Mouse (Mus musculus) C2C12 (cell line): ENCODE results near the gene Cebpe.

ENCODE experiments used
- CEBPB ChIP-seq: IDR thresholded peaks from one replicate; pipeline ENCODE4 v1.6.1; 2011; ENCODE audit warnings: low read depth, mild to moderate bottlenecking, control low read depth, moderate library complexity
- CTCF ChIP-seq: IDR thresholded peaks from one replicate; pipeline ENCODE4 v1.5.1; 2011; ENCODE audit not compliant: control insufficient read depth, insufficient read depth, insufficient read length
- MAX ChIP-seq: IDR thresholded peaks from one replicate; pipeline ENCODE4 v1.6.1; 2011; ENCODE audit warnings: mild to moderate bottlenecking, control low read depth
- MYOD1 ChIP-seq: IDR thresholded peaks from one replicate; pipeline ENCODE4 v1.6.1; 2011; ENCODE audit warnings: low read depth; ENCODE audit not compliant: control insufficient read depth, insufficient read length

DNA sequence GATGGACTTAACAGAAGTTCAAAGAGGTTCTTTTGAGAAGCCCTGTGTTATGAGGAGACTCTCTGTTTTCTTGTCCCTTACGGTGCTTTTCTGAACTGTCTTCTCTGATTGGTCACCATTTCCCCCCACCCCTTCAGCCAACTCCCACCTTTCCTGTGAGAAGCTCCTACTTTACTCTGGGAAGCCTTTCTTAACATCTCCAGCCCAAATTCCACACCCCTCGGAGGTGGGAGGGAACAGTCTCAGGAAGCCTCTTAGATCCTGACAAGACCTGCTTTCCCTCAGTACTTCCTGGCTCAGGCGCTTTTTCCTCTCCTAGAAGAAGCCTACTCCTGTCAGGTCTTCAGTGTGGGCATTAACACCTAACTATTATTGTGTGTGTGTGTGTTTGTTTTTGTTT is 12.4 kb downstream of the Cebpe start:
- TF ChIP-seq MAX (no peak), CTCF (no peak), MYOD1 (no peak), CEBPB (no peak)
